Mouse (Mus musculus) brain, embryonic 18.5 days (tissue): ENCODE measurements around the gene Olfr801.

Experiments
- DNase-seq: peaks from one replicate; pipeline ENCODE4 v3.0.0-alpha.2; 2012; ENCODE audit warnings: low read depth, low spot score

Gene Olfr801

GRCm38 (mm10) chr10:129673765-129674164, at the start of gene Olfr801:
Gene Olfr801, minus strand, starts transcription at chr10:129673865.
- no peak for DNase-seq

GRCm38 (mm10) chr10:129702910-129703309, 29.2 kb upstream of the Olfr801 start, which contains the start of gene Olfr804:
Gene Olfr804, plus strand, starts transcription at chr10:129703210.
- no peak for DNase-seq

GRCm38 (mm10) chr10:129694186-129694585, 20.5 kb upstream of the Olfr801 start, which contains the start of gene Olfr803:
Gene Olfr803, minus strand, starts transcription at chr10:129694286.
- DNase-seq: no peak

GRCm38 (mm10) chr10:129688069-129688468, 14.4 kb upstream of the Olfr801 start, which contains the start of gene Olfr802:
Gene Olfr802, minus strand, starts transcription at chr10:129688169.
- no peak for DNase-seq

- DNase-seq: no peak
Measured at GRCm38 (mm10) chr10:129657394-129657793, 16.3 kb downstream of the Olfr801 start, which contains the start of gene Olfr800. Gene Olfr800, plus strand, starts transcription at chr10:129657694.

- DNase-seq: no peak
Measured at GRCm38 (mm10) chr10:129651763-129652162, 21.9 kb downstream of the Olfr801 start.

- no peak for DNase-seq
Measured at GRCm38 (mm10) chr10:129637184-129637583, 36.5 kb downstream of the Olfr801 start, which contains the start of gene Olfr799. Gene Olfr799, plus strand, starts transcription at chr10:129637484.

- DNase-seq: no peak
Measured at GRCm38 (mm10) chr10:129627834-129628233, 45.8 kb downstream of the Olfr801 start, which contains the start of gene Olfr798. Gene Olfr798, minus strand, starts transcription at chr10:129627934.

- DNase-seq: no peak
Measured at GRCm38 (mm10) chr10:129623251-129623650, 50.4 kb downstream of the Olfr801 start.

GRCm38 (mm10) chr10:129621724-129622123, 51.9 kb downstream of the Olfr801 start:
- DNase-seq: no peak
